Mouse (Mus musculus): ENCODE results near the gene Olfml2a. TPM values are rescaled to one million over a fixed set of nuclear protein-coding genes. Genes with fewer than 3 reads are reported as not detected.

The Olfml2a gene
- total RNA-seq (2022): 1 to 10 TPM; 1.7 to 1.9 (median 1.8) TPM

GRCm38 (mm10) chr2:38931851-38932667 lies at the start of gene Olfml2a:
Gene Olfml2a, plus strand, starts transcription at chr2:38931978.
- peak; percentile 34 to 52 for DNase-seq (ENCODE audit: low spot score in 2 of 2)

GRCm38 (mm10) chr2:38902866-38903265 lies 28.9 kb upstream of the Olfml2a start:
- no peak for DNase-seq (ENCODE audit: low spot score in 2 of 2)

- no peak for DNase-seq (ENCODE audit: low spot score in 2 of 2)
These were observed 27.5 kb upstream of the Olfml2a start for GRCm38 (mm10) chr2:38904290-38904689.

- DNase-seq (ENCODE audit: low spot score in 2 of 2): peak; percentile 14 to 24
These were observed 25.7 kb upstream of the Olfml2a start for GRCm38 (mm10) chr2:38906097-38906496.

GRCm38 (mm10) chr2:38908604-38909003 lies 23.2 kb upstream of the Olfml2a start:
- no peak for DNase-seq (ENCODE audit: low spot score in 2 of 2)

GRCm38 (mm10) chr2:38914517-38914916 lies 17.3 kb upstream of the Olfml2a start:
- no peak for DNase-seq (ENCODE audit: low spot score in 2 of 2)

- no peak for DNase-seq (ENCODE audit: low spot score in 2 of 2)
These were observed 16.8 kb upstream of the Olfml2a start for GRCm38 (mm10) chr2:38914965-38915364.

- DNase-seq (ENCODE audit: low spot score in 2 of 2): no peak
These were observed 14.7 kb upstream of the Olfml2a start for GRCm38 (mm10) chr2:38916947-38917691.

- DNase-seq (ENCODE audit: low spot score in 2 of 2): no peak
These were observed 10.4 kb upstream of the Olfml2a start for GRCm38 (mm10) chr2:38921374-38921773.

- DNase-seq (ENCODE audit: low spot score in 2 of 2): no peak
These were observed 8.3 kb upstream of the Olfml2a start for GRCm38 (mm10) chr2:38923471-38923870.

GRCm38 (mm10) chr2:38923911-38924310 lies 7.9 kb upstream of the Olfml2a start:
- no peak for DNase-seq (ENCODE audit: low spot score in 2 of 2)

GRCm38 (mm10) chr2:38924571-38924970 lies 7.2 kb upstream of the Olfml2a start:
- DNase-seq (ENCODE audit: low spot score in 2 of 2): no peak

GRCm38 (mm10) chr2:38925171-38926080 lies 6.4 kb upstream of the Olfml2a start:
- DNase-seq (ENCODE audit: low spot score in 2 of 2): no peak

GRCm38 (mm10) chr2:38926145-38926891 lies 5.5 kb upstream of the Olfml2a start:
- peak; percentile 91 to 93 for DNase-seq (ENCODE audit: low spot score in 2 of 2)

- DNase-seq (ENCODE audit: low spot score in 2 of 2): no peak
These were observed 4.4 kb upstream of the Olfml2a start, which contains the start of gene Nr6a1 for GRCm38 (mm10) chr2:38927115-38927979. Gene Nr6a1, minus strand, starts transcription at chr2:38927688.

- DNase-seq (ENCODE audit: low spot score in 2 of 2): no peak
These were observed 1.5 kb upstream of the Olfml2a start for GRCm38 (mm10) chr2:38930269-38930668.

- DNase-seq (ENCODE audit: low spot score in 2 of 2): no peak
These were observed 2.2 kb downstream of the Olfml2a start for GRCm38 (mm10) chr2:38933931-38934330.

- DNase-seq (ENCODE audit: low spot score in 2 of 2): no peak
These were observed 3.2 kb downstream of the Olfml2a start for GRCm38 (mm10) chr2:38934936-38935335.

- no peak for DNase-seq (ENCODE audit: low spot score in 2 of 2)
These were observed 5.1 kb downstream of the Olfml2a start for GRCm38 (mm10) chr2:38936721-38937378.

All from layer of hippocampus, adult 8-10 months (tissue).